ENCODE assay signal across 11 mouse cellular contexts in the genomic region with DNA sequence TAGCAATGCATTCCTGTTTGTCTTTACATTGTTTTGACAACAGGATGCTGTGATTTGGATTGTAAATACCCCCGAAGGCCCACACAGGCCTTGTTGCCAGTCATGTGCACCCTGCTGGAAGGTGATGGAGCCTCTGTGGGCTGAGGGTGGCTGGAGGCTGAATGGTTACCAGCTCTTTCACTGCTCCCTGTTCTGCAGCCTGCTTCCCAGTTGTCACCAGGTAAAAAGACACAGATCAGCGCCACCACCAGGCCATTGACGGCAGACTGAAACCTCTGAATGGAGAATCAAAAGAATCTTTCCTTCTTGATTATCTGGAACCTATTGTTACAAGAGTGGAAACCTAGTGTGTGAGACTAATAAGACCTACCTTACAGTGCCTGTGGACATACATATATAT. TPM values are rescaled to one million over a fixed set of nuclear protein-coding genes. Genes with fewer than 3 reads are reported as not detected.
DNase-seq lines count a peak whose midpoint lies in the region; ATAC-seq and TF ChIP-seq lines count a peak whose summit lies in the region.
"Had no signal": no experiment of that assay in that cellular context is flagged by ENCODE, and none has a peak within 500 bp of the region (broad histone marks: within the 10 kb centered on the region; RNA-seq: fewer than 3 reads in every experiment).

No protein-coding gene starts in this region.

- no peak overlapping the region for H3K27ac ChIP-seq in heart, adult 2 months
- H3K27ac ChIP-seq in midbrain, postnatal 0 days (ENCODE audit: low read depth, low read length): no peak overlapping the region
- H3K27ac ChIP-seq in midbrain, embryonic 10.5 days (replicated peaks): no peak overlapping the region
- H3K27ac ChIP-seq: embryonic facial prominence, embryonic 12.5 days; heart, embryonic 10.5 days; macrophage had no signal

- WGBS in heart, adult 2 months: 39% methylated on average over 3 of the region's 3 CpGs
- WGBS in midbrain, postnatal 0 days: 25% methylated on average over 3 of the region's 3 CpGs
- 40% methylated on average over 3 of the region's 3 CpGs for WGBS in midbrain, embryonic 10.5 days

- TF ChIP-seq EP300 in heart, adult 2 months (IDR thresholded peaks at IDR 0.05; ENCODE audit: insufficient read depth, low read depth, low read length): no peak

- no peak overlapping the region for H3K4me3 ChIP-seq in heart, adult 2 months
- no peak overlapping the region for H3K4me3 ChIP-seq in midbrain, postnatal 0 days (ENCODE audit: low read depth, low read length)
- no peak overlapping the region for H3K4me3 ChIP-seq in midbrain, embryonic 10.5 days
- H3K4me3 ChIP-seq: embryonic facial prominence, embryonic 12.5 days; heart, embryonic 10.5 days had no signal

- ATAC-seq in midbrain, postnatal 0 days (ENCODE audit: low FRiP score): no peak
- ATAC-seq in inflammation-experienced regulatory T-cells, adult 6 months: no peak

- H3K4me1 ChIP-seq in heart, adult 2 months (ENCODE audit: control insufficient read depth, insufficient read depth, low read length): no peaks in the 10 kb centered on the region
- H3K4me1 ChIP-seq in midbrain, postnatal 0 days (ENCODE audit: insufficient read depth, low read length): no peaks in the 10 kb centered on the region
- H3K4me1 ChIP-seq in midbrain, embryonic 10.5 days: no peaks in the 10 kb centered on the region

- intact Hi-C loops in heart, adult 2 months (cut with DNase I): no loop called here
- intact Hi-C loops in heart, postnatal 36 days (cut with DNase I): loop anchor here (2.0 kb wide), 1 partner anchor 138 kb away; no protein-coding TSS in a partner anchor
- intact Hi-C loops in gastrocnemius, postnatal 36 days (cut with DNase I): no loop called here

- H3K4me2 ChIP-seq in midbrain, postnatal 0 days (ENCODE audit: low read depth, low read length, poor library complexity, severe bottlenecking): no peak overlapping the region
- H3K4me2 ChIP-seq: embryonic facial prominence, embryonic 12.5 days had no signal

- H3K9me3 ChIP-seq in midbrain, postnatal 0 days (ENCODE audit: low read length): no peaks in the 10 kb centered on the region
- H3K9me3 ChIP-seq in midbrain, embryonic 10.5 days (replicated peaks): no peaks in the 10 kb centered on the region
- H3K9me3 ChIP-seq: embryonic facial prominence, embryonic 12.5 days; heart, embryonic 10.5 days had no signal

- no peaks in the 10 kb centered on the region for H3K36me3 ChIP-seq in heart, adult 2 months (ENCODE audit: control insufficient read depth, insufficient read depth, low read length)
- H3K36me3 ChIP-seq in midbrain, postnatal 0 days (ENCODE audit: insufficient read depth, low read length): no peaks in the 10 kb centered on the region
- no peaks in the 10 kb centered on the region for H3K36me3 ChIP-seq in midbrain, embryonic 10.5 days
- H3K36me3 ChIP-seq: embryonic facial prominence, embryonic 12.5 days; heart, embryonic 10.5 days had no signal

- H3K9ac ChIP-seq in heart, adult 2 months (ENCODE audit: low read depth, low read length): no peak overlapping the region
- H3K9ac ChIP-seq in midbrain, postnatal 0 days (replicated peaks; ENCODE audit: low read length, poor library complexity, severe bottlenecking): no peak overlapping the region
- H3K9ac ChIP-seq: embryonic facial prominence, embryonic 12.5 days had no signal

- no peaks in the 10 kb centered on the region for H3K27me3 ChIP-seq in heart, adult 2 months (ENCODE audit: control insufficient read depth, insufficient read depth, low read length)
- H3K27me3 ChIP-seq in midbrain, postnatal 0 days (ENCODE audit: insufficient read depth, low read length): no peaks in the 10 kb centered on the region
- no peaks in the 10 kb centered on the region for H3K27me3 ChIP-seq in midbrain, embryonic 10.5 days (ENCODE audit: low read depth, poor library complexity, severe bottlenecking)
- H3K27me3 ChIP-seq: embryonic facial prominence, embryonic 12.5 days had no signal

- TF ChIP-seq POLR2A in heart, adult 2 months (IDR thresholded peaks at IDR 0.05; ENCODE audit: insufficient read depth, low read depth, low read length): no peak

- no peaks in the 10 kb centered on the region for H3K79me2 ChIP-seq in heart, adult 2 months (replicated peaks; ENCODE audit: control insufficient read depth, insufficient read depth, low read length)

- no peak for DNase-seq in heart, adult 2 months
- DNase-seq in heart, postnatal 36 days: no peak
- DNase-seq in midbrain, postnatal 0 days (ENCODE audit: low spot score): no peak
- DNase-seq in midbrain, embryonic 10.5 days (ENCODE audit: low spot score): no peak
- peak; percentile 17 for DNase-seq in T-cell, adult 2 months (ENCODE audit: low spot score)
- DNase-seq in retina, embryonic 14.5 days (ENCODE audit: low spot score): peak; percentile 45
- DNase-seq in gastrocnemius, postnatal 36 days: no peak

- peak; percentile 57 for TF ChIP-seq CTCF in heart, adult 2 months (IDR thresholded peaks at IDR 0.05)
- peak; percentile 49 for TF ChIP-seq CTCF in midbrain, postnatal 0 days (IDR thresholded peaks at IDR 0.05)

RNA-seq across cellular contexts. Expression of gene Trim45, which starts 15.1 kb away (rescaled TPM):
- total RNA-seq in heart, adult 2 months (2021): 10 to 100 TPM in 1 of 2 experiments, 1 to 10 TPM in 1; 9.6 to 10.3 TPM
- 2.5 and 2.7 TPM in 2 replicates for polyA plus RNA-seq in heart, adult 2 months (2012; rRNA removed)
- total RNA-seq in heart, postnatal 36 days (2021): 1 to 10 TPM; 8.0 to 9.2 TPM
- total RNA-seq in midbrain, postnatal 0 days (2014; rRNA removed): 6.7 and 8.9 TPM in 2 replicates
- 5.1 and 5.8 TPM in 2 replicates for polyA plus RNA-seq in midbrain, postnatal 0 days (2015; fragmentation: Nextera tagmentation; extraction: Ambion mirVana)
- polyA plus RNA-seq in midbrain, embryonic 10.5 days (2016; fragmentation: Nextera tagmentation; extraction: Ambion mirVana): 5.3 and 6.1 TPM in 2 replicates
- polyA plus RNA-seq in inflammation-experienced regulatory T-cells, adult 6 months (2017; shearing (Covaris generic)): 1 to 10 TPM; 1.0 to 1.3 (median 1.1) TPM
- 1 to 10 TPM; 3.9 to 4.3 TPM for total RNA-seq in gastrocnemius, postnatal 36 days (2021)

Comparison
In these comparisons a context has a peak if more than half of its experiments do, and no peak if none do; other contexts are left out.
1. DNase-seq: peak in T-cell, adult 2 months (single experiment) and retina, embryonic 14.5 days (single experiment); none in heart, adult 2 months (0 of 2), heart, postnatal 36 days (0 of 2), midbrain, postnatal 0 days (single experiment), midbrain, embryonic 10.5 days (single experiment) and gastrocnemius, postnatal 36 days (0 of 2).